Mouse (Mus musculus): ENCODE data around the gene Safb. TPM values are rescaled to one million over a fixed set of nuclear protein-coding genes. Genes with fewer than 3 reads are reported as not detected.

Gene Safb
- polyA plus RNA-seq, 1 experiment from 2014 or later, result 79.3 TPM

DNA sequence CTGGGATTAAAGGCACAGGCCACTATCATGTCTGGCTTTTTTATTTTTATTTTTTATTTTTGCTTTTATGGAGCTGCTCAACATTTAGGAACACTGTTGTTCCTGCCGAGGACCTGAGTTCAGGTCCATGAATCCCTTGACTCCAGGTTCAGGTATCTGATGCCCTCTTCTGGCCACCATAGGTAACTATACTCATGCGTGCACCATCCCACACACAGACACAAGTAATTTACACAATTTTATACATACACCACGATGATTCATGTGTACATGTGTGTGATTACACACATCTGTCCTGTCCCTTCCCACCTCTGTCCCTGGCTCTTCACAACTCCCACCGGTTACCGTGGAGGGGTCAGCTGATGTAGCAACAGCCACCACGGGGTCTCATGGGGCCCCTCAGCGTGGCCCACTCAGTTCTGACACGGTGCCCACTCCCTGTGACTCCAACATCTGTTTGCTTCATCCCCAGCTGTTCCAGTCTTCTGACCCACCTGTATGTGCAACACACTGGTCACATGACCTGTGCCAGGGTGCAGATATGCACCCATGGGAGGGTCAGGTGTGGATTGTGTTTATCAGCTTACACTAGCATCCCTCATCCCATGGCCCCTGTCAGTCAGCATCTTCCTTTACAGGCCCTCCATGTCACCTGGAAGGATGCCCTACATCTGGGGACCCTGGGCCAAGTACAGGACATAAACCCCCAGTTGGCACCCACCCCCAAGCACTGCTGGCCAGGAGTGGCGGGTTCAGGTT, 36.6 kb upstream of the Safb start:
- no peaks in the 10 kb centered on the region for H3K27me3 ChIP-seq (replicated peaks)
- no peaks in the 10 kb centered on the region for H3K36me3 ChIP-seq
- H3K9ac ChIP-seq, result no peak overlapping the region
- no peak for ATAC-seq
- H3K4me3 ChIP-seq (replicated peaks), result no peak overlapping the region
- H3K9me3 ChIP-seq, result no peaks in the 10 kb centered on the region
- no peaks in the 10 kb centered on the region for H3K4me1 ChIP-seq (replicated peaks)
- no peak overlapping the region for H3K4me2 ChIP-seq (replicated peaks)
- no peak overlapping the region for H3K27ac ChIP-seq
- 66% methylated on average over 9 of the region's 9 CpGs for WGBS

DNA sequence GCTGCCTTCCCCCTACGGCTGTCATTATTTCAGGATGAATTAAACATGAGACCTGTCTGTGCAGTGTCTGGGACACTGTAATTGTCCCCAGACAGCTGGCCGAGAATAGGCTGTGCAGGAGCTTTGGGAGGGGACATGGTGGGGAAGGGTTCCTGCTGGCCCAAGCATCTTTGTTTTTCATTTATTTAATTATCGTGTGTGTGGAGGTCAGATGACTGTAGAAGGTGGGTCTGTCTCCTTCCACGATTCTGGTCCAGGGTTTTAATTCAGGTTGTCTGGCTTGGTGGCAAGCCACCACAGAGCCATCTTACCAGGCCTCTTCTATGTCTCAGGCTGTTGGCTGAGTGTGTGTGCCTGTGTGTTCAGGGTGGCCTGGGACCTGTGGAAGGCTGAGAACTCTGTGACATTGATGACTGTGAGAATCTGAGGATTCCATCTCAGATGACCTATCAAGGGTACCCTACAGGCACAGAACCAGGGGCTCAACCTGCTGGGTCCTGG, 36.0 kb upstream of the Safb start:
- Histone ChIP-seq H3K36me3 (no peaks in the 10 kb centered on the region), H3K27ac (no peak overlapping the region), H3K4me2 (replicated peaks) (no peak overlapping the region), H3K27me3 (replicated peaks) (no peaks in the 10 kb centered on the region), H3K4me3 (replicated peaks) (no peak overlapping the region), H3K9ac (no peak overlapping the region), H3K9me3 (no peaks in the 10 kb centered on the region), H3K4me1 (replicated peaks) (no peaks in the 10 kb centered on the region)
- WGBS, result 74% methylated on average over 4 of the region's 4 CpGs
- no peak for ATAC-seq

GRCm38 (mm10) chr17:56550784-56551475, 33.7 kb upstream of the Safb start:
- 0 out of 2 replicates have a peak, but pooled peaks cover 3% of the 10 kb centered on the region for H3K4me1 ChIP-seq (replicated peaks)
- ATAC-seq, result no peak
- no peaks in the 10 kb centered on the region for H3K36me3 ChIP-seq
- H3K9me3 ChIP-seq, result no peaks in the 10 kb centered on the region
- 73% methylated on average over 12 of the region's 12 CpGs for WGBS
- H3K4me3 ChIP-seq (replicated peaks), result no peak overlapping the region
- no peaks in the 10 kb centered on the region for H3K27me3 ChIP-seq (replicated peaks)
- H3K9ac ChIP-seq, result no peak overlapping the region
- no peak overlapping the region for H3K27ac ChIP-seq
- H3K4me2 ChIP-seq (replicated peaks), result no peak overlapping the region

DNA sequence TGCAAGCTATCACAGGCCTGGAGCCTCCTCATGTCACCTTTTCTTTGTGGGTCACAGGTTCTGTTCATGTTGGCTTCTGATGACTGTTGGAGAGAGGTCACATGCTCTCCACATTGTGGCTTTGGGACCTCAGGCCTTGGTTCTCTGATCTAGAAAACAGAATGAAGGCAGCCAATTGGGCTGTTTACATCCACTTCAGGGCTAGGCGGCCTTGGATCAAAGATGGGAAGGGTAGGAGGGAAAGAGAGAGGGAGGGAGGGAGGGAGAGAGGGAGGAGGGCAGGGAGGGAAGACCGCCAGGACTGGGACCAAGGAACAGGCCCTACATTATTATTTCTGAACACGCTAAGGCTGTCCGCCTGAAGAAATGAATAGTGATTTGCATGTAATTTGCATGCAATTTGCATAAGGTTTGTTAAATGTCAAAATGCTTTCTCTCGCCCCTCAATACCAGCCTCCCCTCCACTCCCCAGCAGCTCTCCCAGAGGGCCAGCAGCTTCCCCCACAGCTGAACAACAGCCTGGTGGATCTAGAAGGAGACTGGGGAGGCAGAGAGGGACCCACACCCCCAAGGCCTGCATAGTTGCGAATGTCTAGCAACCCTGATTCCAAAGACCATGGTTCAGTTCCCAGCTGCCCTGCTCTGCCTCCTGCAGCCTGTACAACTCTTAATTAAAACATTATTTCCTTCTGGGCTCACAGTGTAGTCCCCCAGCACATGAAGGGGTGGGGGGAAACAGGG, 32.6 kb upstream of the Safb start:
- Histone ChIP-seq H3K27me3 (replicated peaks) (no peaks in the 10 kb centered on the region), H3K4me1 (replicated peaks) (0 out of 2 replicates have a peak, but pooled peaks cover 3% of the 10 kb centered on the region), H3K36me3 (no peaks in the 10 kb centered on the region), H3K4me3 (replicated peaks) (no peak overlapping the region), H3K27ac (no peak overlapping the region), H3K9ac (no peak overlapping the region), H3K9me3 (no peaks in the 10 kb centered on the region), H3K4me2 (replicated peaks) (no peak overlapping the region)
- ATAC-seq, result no peak
- WGBS, result 69% methylated on average over 6 of the region's 6 CpGs

DNA sequence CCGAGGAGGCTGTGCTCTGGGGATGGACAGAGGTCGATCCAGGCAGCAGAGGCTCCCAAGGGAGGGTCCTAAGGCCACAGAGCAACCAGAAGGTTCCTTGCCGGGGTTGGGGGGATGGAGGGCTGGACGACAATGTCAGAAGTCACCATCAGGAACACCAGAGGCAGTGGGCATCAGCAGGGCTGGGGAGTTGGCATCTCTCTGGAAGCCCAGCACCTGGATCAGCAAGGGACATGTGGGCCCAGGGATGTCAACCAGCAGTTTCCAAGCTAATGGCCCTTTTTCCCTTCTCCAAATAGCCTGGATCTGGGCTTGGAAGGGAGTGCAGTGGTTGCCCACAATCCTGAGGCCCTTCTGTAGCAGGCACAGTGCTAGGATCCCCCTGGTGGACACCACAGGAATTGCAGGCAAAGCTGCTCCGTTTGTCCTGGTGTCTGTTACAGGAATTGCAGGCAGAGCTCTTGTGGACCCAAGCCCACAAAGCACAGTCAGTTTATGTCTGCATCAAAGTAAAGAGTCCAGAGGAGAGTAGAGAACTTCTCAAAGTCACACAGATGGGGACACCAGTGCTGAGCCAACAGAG, 31.8 kb upstream of the Safb start:
- Histone ChIP-seq H3K4me3 (replicated peaks) (no peak overlapping the region), H3K27me3 (replicated peaks) (no peaks in the 10 kb centered on the region), H3K4me1 (replicated peaks) (0 out of 2 replicates have a peak, but pooled peaks cover 3% of the 10 kb centered on the region), H3K27ac (no peak overlapping the region), H3K4me2 (replicated peaks) (no peak overlapping the region), H3K9me3 (no peaks in the 10 kb centered on the region), H3K9ac (no peak overlapping the region), H3K36me3 (no peaks in the 10 kb centered on the region)
- no peak for ATAC-seq
- WGBS, result 70% methylated on average over 5 of the region's 5 CpGs

GRCm38 (mm10) chr17:56554122-56554551, 30.5 kb upstream of the Safb start, which contains the start of gene Gm20219:
Gene Gm20219, minus strand, starts transcription at chr17:56554387.
- Histone ChIP-seq H3K9me3 (no peaks in the 10 kb centered on the region), H3K27ac (no peak within 1 kb of the TSS), H3K27me3 (replicated peaks) (no peaks in the 10 kb centered on the region), H3K4me2 (replicated peaks) (peak within 1 kb of the TSS; percentile 47), H3K4me1 (replicated peaks) (0 out of 2 replicates have a peak, but pooled peaks cover 3% of the 10 kb centered on the region), H3K36me3 (no peaks in the 10 kb centered on the region), H3K4me3 (replicated peaks) (0 out of 2 replicates have a peak within 1 kb of the TSS, but pooled peaks have one; percentile 15), H3K9ac (no peak within 1 kb of the TSS)
- 54% methylated on average over 20 of the region's 20 CpGs for WGBS
- peak; percentile 95 for ATAC-seq

GRCm38 (mm10) chr17:56558448-56558847, 26.2 kb upstream of the Safb start:
- Histone ChIP-seq H3K9ac (no peak overlapping the region), H3K27me3 (replicated peaks) (no peaks in the 10 kb centered on the region), H3K27ac (no peak overlapping the region), H3K36me3 (peaks cover 22% of the 10 kb centered on the region), H3K9me3 (no peaks in the 10 kb centered on the region), H3K4me3 (replicated peaks) (no peak overlapping the region), H3K4me1 (replicated peaks) (0 out of 2 replicates have a peak, but pooled peaks cover 3% of the 10 kb centered on the region), H3K4me2 (replicated peaks) (no peak overlapping the region)
- ATAC-seq, result peak; percentile 35; the same call in 1 of the 2 replicates
- 21% methylated on average over 3 of the region's 3 CpGs for WGBS

DNA sequence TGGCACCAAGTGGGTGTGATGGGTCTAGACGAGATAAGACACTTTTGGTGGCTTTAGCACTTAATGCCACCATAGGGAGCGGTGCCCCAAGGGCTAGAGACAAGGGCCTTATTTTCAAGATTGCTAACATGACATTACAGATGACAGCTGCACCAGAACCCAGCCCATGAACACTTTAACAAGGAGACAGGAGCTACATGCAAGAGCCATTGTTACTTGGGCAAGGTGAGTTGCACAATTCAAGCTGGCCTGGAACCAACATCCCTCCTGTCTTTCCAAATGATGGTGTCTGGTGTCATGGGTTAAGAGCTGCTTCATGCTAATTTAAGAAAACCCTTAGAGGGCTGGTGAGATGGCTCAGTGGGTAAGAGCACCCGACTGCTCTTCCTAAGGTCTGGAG, 25.2 kb upstream of the Safb start:
- H3K4me3 ChIP-seq (replicated peaks), result no peak overlapping the region
- 0 out of 2 replicates have a peak, but pooled peaks cover 3% of the 10 kb centered on the region for H3K4me1 ChIP-seq (replicated peaks)
- H3K9ac ChIP-seq, result no peak overlapping the region
- peaks cover 31% of the 10 kb centered on the region for H3K36me3 ChIP-seq
- no peak for ATAC-seq
- H3K27ac ChIP-seq, result no peak overlapping the region
- H3K9me3 ChIP-seq, result no peaks in the 10 kb centered on the region
- WGBS, result 77% methylated on average over 3 of the region's 3 CpGs
- H3K4me2 ChIP-seq (replicated peaks), result no peak overlapping the region
- H3K27me3 ChIP-seq (replicated peaks), result no peaks in the 10 kb centered on the region

DNA sequence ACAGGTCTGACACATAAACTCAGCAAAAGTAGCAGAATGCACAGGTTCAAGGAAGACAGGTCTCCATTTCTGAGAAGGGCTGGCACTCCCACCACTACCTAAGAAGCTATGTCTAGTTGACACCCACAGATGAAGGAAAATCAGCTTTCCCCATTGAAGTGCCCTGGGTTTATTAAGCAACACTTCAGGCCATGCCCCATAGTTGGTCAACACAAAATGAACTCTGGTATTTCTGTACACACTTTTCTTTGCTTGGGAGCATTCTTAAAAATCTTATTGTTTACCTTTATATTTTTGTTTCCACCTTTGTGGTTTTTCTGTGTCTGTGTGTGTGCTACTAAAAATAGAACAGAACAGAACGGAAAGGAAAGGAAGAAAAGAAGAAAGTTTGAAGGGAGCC, 24.5 kb upstream of the Safb start:
- Histone ChIP-seq H3K9ac (no peak overlapping the region), H3K4me2 (replicated peaks) (no peak overlapping the region), H3K27ac (no peak overlapping the region), H3K27me3 (replicated peaks) (no peaks in the 10 kb centered on the region), H3K4me3 (replicated peaks) (no peak overlapping the region), H3K4me1 (replicated peaks) (no peaks in the 10 kb centered on the region), H3K9me3 (no peaks in the 10 kb centered on the region), H3K36me3 (peaks cover 39% of the 10 kb centered on the region)
- no peak for ATAC-seq
- 73% methylated on average over 1 of the region's 1 CpGs for WGBS

DNA sequence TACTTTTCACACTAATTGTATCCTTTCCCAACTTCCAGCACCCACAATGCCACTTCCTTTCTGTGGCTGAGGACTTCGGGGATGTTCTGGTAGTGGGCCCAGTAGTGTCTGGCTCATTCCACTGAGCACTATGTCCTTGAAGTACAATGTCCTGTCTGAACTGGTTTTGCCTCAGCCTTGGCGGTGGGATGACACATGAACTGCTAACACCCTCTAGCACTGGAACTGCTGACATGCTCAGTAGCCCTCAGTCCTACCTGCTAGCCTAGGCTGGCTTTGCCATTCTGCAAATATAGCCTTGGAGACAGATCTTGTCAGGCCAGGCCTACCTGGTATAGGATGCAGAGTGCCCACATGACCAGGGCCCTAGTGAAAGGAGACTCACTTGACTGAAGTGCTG, 22.8 kb upstream of the Safb start:
- 93% methylated on average over 2 of the region's 2 CpGs for WGBS
- Histone ChIP-seq H3K4me3 (replicated peaks) (no peak overlapping the region), H3K9ac (no peak overlapping the region), H3K4me1 (replicated peaks) (no peaks in the 10 kb centered on the region), H3K27ac (no peak overlapping the region), H3K27me3 (replicated peaks) (no peaks in the 10 kb centered on the region), H3K36me3 (peaks cover 56% of the 10 kb centered on the region), H3K9me3 (no peaks in the 10 kb centered on the region), H3K4me2 (replicated peaks) (no peak overlapping the region)
- no peak for ATAC-seq

- no peak overlapping the region for H3K4me3 ChIP-seq (replicated peaks)
- H3K9me3 ChIP-seq, result no peaks in the 10 kb centered on the region
- ATAC-seq, result no peak
- no peaks in the 10 kb centered on the region for H3K4me1 ChIP-seq (replicated peaks)
- H3K27ac ChIP-seq, result no peak overlapping the region
- no peaks in the 10 kb centered on the region for H3K27me3 ChIP-seq (replicated peaks)
- H3K4me2 ChIP-seq (replicated peaks), result no peak overlapping the region
- H3K9ac ChIP-seq, result no peak overlapping the region
- H3K36me3 ChIP-seq, result peaks cover 93% of the 10 kb centered on the region
- WGBS, result 93% methylated on average over 29 of the region's 29 CpGs
These were observed 18.3 kb upstream of the Safb start for GRCm38 (mm10) chr17:56566293-56566692.

- no peak overlapping the region for H3K4me2 ChIP-seq (replicated peaks)
- no peak for ATAC-seq
- H3K36me3 ChIP-seq, result peaks cover 93% of the 10 kb centered on the region
- WGBS, result 96% methylated on average over 5 of the region's 5 CpGs
- no peak overlapping the region for H3K9ac ChIP-seq
- H3K9me3 ChIP-seq, result no peaks in the 10 kb centered on the region
- no peaks in the 10 kb centered on the region for H3K27me3 ChIP-seq (replicated peaks)
- H3K4me3 ChIP-seq (replicated peaks), result no peak overlapping the region
- H3K27ac ChIP-seq, result no peak overlapping the region
- H3K4me1 ChIP-seq (replicated peaks), result no peaks in the 10 kb centered on the region
These were observed 17.7 kb upstream of the Safb start for GRCm38 (mm10) chr17:56566918-56567317.
